Mouse (Mus musculus) forebrain, embryonic 12.5 days (tissue): Measurements from ENCODE around the gene Zfp3. TPM values are rescaled to one million over a fixed set of nuclear protein-coding genes. Genes with fewer than 3 reads are reported as not detected.

Experiments
- ATAC-seq: fragments of 200-750 bp; cut with Nextera tagmentation; 2 replicates; pipeline ENCODE4 v1.8.0; 2017; ENCODE audit warnings: moderate TSS enrichment; ENCODE audit not compliant: low FRiP score
- H3K27ac ChIP-seq: fragments of 300-500 bp; sonication (generic); 2 replicates; pipeline ENCODE4 v1.5.1; 2016; ENCODE audit warnings: mild to moderate bottlenecking
- H3K27me3 ChIP-seq: fragments of 300-500 bp; sonication (generic); 2 replicates; pipeline ENCODE4 v1.6.1; 2016; ENCODE audit warnings: mild to moderate bottlenecking
- H3K36me3 ChIP-seq: fragments of 300-500 bp; sonication (generic); replicated peaks from 2 replicates; pipeline ENCODE4 v1.6.1; 2016; ENCODE audit warnings: mild to moderate bottlenecking
- H3K4me1 ChIP-seq: fragments of 300-500 bp; sonication (generic); 2 replicates; pipeline ENCODE4 v1.6.1; 2016
- H3K4me2 ChIP-seq: fragments of 300-500 bp; sonication (generic); 2 replicates; pipeline ENCODE4 v1.6.1; 2016; ENCODE audit warnings: mild to moderate bottlenecking, moderate library complexity
- H3K4me3 ChIP-seq: fragments of 300-500 bp; sonication (generic); replicated peaks from 2 replicates; pipeline ENCODE4 v1.5.1; 2016; ENCODE audit warnings: mild to moderate bottlenecking
- H3K9ac ChIP-seq: fragments of 300-500 bp; sonication (generic); 2 replicates; pipeline ENCODE4 v1.6.1; 2016; ENCODE audit warnings: mild to moderate bottlenecking
- H3K9me3 ChIP-seq: fragments of 300-500 bp; sonication (generic); 2 replicates; pipeline ENCODE4 v1.6.1; 2016
- WGBS: fragments of 180-500 bp; shearing (Covaris S2); methylation state at CpG from one replicate; pipeline ENCODE4 v1.1.7; 2016; 5-methylcytosine and 5-hydroxymethylcytosine counted together
- polyA plus RNA-seq: library from polyadenylated mRNA; unstranded; fragments of >200 nt; fragmentation: Nextera tagmentation; extraction: Ambion mirVana; gene quantifications from 2 replicates; pipeline ENCODE4 v1.2.1, GENCODE M21; 2016

Zfp3 gene
- polyA plus RNA-seq, 1 experiment from 2014 or later = 10.7 TPM

DNA sequence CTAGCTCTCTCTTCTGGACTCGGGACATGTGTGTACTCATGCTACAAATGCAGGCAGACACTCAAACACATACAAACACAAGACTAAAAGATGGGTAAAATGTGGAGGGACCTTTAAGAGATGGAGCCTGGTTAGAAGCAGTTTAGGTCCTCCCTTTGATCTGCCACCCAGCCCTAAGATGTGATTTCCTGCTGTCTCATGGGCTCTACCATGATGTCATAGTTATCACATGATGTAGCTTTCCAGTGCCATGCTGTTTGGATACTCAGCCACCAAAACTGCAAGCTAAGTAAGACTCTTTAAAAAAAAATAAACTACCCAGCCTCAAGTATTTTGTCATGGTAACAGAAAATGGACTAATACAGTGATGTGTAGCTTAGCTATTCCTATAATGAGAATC, 28.4 kb downstream of the Zfp3 start:
- Histone ChIP-seq H3K27ac (no peak overlapping the region), H3K4me3 (no peak overlapping the region), H3K4me1 (no peaks in the 10 kb centered on the region), H3K27me3 (0 out of 2 replicates have a peak, but pooled peaks cover 5% of the 10 kb centered on the region), H3K4me2 (no peak overlapping the region), H3K9ac (no peak overlapping the region), H3K9me3 (no peaks in the 10 kb centered on the region), H3K36me3 (no peaks in the 10 kb centered on the region)
- no peak for ATAC-seq
- WGBS = 92% methylated on average over 1 of the region's 1 CpGs

DNA sequence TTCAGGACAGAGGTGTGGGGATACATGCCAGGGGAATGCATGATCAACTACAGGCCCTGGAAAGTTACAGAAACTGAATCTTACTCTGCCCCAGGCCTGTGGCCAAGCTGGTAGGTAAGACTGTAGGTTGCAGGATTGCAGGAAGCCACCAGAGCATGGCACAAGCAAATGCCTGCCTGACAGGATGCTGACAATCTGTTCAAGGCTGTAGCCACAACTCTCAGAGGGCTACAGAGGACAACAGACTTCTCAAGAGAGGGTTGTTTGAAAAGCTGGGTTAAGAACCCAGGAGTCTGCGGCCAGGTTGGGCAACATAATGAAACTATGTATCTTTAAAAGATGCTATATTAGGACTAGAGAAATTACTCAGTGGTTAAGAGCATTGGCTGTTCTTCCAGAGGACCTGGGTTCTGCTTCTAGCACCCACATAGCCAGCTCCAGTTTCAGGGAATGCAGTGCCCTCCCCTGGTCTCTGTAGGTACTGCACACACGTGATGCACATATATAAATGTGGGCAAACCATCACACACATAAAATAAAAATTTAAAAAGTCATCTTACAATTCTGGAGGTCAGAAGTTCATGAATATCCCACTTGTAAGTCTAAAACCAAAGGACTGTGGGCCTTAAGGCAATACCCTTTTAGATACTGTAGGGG, 38.3 kb downstream of the Zfp3 start:
- H3K4me3 ChIP-seq = no peak overlapping the region
- no peaks in the 10 kb centered on the region for H3K4me1 ChIP-seq
- no peak for ATAC-seq
- H3K4me2 ChIP-seq = no peak overlapping the region
- H3K27ac ChIP-seq = no peak overlapping the region
- H3K9me3 ChIP-seq = no peaks in the 10 kb centered on the region
- H3K9ac ChIP-seq = no peak overlapping the region
- no peaks in the 10 kb centered on the region for H3K27me3 ChIP-seq
- WGBS = 86% methylated on average over 2 of the region's 2 CpGs
- no peaks in the 10 kb centered on the region for H3K36me3 ChIP-seq

DNA sequence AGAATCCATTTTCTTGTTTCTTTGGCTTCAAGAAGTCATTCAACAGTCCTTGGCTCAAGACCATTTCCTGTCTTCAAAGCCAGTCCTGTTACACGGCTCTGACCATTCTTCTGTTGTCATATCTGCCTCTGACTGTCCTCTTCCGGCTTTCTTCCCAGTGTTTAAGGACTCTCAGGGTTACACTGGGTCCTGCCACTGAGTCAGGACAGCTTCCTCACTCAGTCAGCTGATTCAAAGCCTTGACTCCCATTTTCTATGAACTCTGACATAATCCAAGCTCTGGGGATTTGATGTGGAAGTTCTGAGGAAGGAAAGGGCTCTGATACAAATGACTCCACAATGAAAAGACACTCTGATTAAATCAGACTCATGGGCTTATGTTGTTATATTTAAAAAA, 38.9 kb downstream of the Zfp3 start:
- H3K4me1 ChIP-seq = no peaks in the 10 kb centered on the region
- H3K9ac ChIP-seq = no peak overlapping the region
- no peaks in the 10 kb centered on the region for H3K27me3 ChIP-seq
- no peaks in the 10 kb centered on the region for H3K36me3 ChIP-seq
- no peak overlapping the region for H3K27ac ChIP-seq
- H3K4me2 ChIP-seq = no peak overlapping the region
- no peak for ATAC-seq
- 84% methylated on average over 2 of the region's 2 CpGs for WGBS
- no peaks in the 10 kb centered on the region for H3K9me3 ChIP-seq
- H3K4me3 ChIP-seq = no peak overlapping the region

DNA sequence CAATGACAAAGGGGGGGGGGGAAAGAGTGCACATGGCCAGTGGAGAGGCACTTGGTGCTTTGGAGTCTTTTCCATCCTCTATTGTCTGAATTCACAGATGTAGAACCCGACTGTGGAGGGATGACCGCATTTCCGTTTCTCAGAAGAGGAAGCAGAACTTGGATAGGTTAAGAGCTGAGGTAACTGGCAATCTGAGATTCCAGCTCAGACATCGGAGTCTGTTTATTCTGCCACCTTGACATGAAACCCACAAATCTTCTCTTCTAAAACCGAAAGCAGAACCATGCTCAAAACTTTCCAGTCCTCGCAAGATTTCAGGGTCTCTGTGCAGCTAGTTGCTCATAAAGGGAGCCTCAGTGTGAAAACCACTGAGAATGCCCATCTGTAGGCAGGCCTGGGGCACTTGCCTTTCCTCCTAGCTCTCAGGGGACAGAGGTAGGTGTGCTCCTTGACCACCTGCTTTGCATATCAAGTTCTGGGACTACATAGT, 39.7 kb downstream of the Zfp3 start:
- Histone ChIP-seq H3K27ac (no peak overlapping the region), H3K4me3 (no peak overlapping the region), H3K9ac (no peak overlapping the region), H3K9me3 (no peaks in the 10 kb centered on the region), H3K36me3 (no peaks in the 10 kb centered on the region), H3K4me2 (no peak overlapping the region), H3K4me1 (no peaks in the 10 kb centered on the region), H3K27me3 (no peaks in the 10 kb centered on the region)
- 93% methylated on average over 6 of the region's 6 CpGs for WGBS
- no peak for ATAC-seq

DNA sequence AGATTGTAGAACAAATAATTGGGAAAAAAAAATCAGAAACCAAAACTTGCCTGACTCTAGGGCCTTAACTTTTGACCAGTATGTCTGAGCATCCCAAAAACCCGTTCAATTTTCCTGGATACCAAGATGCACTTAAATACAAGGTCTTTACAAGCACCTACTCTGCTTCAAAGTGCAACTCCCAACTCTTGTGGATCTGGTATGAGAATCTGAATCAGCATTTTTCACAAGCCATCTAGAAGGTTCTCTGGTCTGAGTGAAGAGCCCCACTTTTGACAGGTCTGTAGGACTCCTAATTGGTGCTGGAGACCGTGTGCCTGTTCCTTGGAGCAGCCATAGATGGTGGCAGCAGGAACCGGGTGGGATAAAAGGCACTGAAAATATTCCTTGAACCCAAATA, 40.4 kb downstream of the Zfp3 start:
- no peak overlapping the region for H3K4me2 ChIP-seq
- no peaks in the 10 kb centered on the region for H3K4me1 ChIP-seq
- no peaks in the 10 kb centered on the region for H3K27me3 ChIP-seq
- 81% methylated on average over 3 of the region's 3 CpGs for WGBS
- H3K4me3 ChIP-seq = no peak overlapping the region
- no peak overlapping the region for H3K9ac ChIP-seq
- ATAC-seq = no peak
- H3K36me3 ChIP-seq = no peaks in the 10 kb centered on the region
- H3K27ac ChIP-seq = no peak overlapping the region
- H3K9me3 ChIP-seq = no peaks in the 10 kb centered on the region

DNA sequence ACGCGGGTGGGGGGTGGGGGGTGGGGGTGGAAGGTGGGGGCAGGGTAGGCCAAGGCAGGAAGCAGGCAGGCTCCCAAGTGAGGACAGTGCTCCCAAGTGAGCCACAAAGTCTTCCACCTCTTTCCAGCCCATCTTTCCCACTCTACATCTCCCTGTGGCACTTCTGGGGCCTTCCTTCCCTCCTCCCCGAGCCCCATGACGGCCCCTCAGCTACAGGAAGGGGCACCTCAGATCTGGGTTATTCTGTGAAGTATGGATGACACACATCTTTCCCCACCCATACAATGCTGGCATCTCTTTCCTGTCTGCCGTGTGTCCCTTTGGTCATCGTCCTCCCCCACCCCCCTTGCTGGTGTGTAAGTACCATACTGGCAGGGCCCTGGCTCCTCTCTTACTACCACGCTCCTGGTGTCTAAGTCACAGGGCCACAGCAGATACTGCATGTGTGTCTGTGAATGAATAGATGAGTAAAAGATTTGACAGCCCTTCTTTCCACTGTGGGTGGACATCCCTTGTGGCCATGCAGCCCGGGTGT, 41.7 kb downstream of the Zfp3 start:
- no peak for ATAC-seq
- H3K4me2 ChIP-seq = no peak overlapping the region
- H3K36me3 ChIP-seq = no peaks in the 10 kb centered on the region
- no peak overlapping the region for H3K27ac ChIP-seq
- no peaks in the 10 kb centered on the region for H3K4me1 ChIP-seq
- H3K9ac ChIP-seq = no peak overlapping the region
- H3K4me3 ChIP-seq = no peak overlapping the region
- WGBS = 82% methylated on average over 8 of the region's 8 CpGs
- H3K27me3 ChIP-seq = no peaks in the 10 kb centered on the region
- no peaks in the 10 kb centered on the region for H3K9me3 ChIP-seq

DNA sequence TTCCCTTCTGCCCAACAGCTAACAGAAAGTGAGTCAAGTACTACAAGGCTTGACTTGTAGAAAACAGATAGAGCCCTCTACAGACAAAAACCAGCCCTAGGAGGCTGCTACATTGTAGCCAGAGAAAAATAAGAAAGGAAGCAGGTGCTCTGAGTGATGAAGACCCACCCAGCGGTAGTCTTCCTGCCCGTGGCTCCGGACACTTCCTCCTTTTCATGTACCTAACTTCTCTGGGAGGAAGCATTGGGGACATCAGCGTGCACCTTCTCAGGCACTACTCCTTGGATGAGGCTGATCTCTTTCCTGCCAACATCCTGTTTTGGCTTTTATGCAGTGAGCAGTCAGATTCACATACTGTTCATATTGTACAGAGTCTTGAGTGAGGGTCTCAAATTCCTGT, 42.7 kb downstream of the Zfp3 start:
- Histone ChIP-seq H3K4me2 (no peak overlapping the region), H3K27me3 (no peaks in the 10 kb centered on the region), H3K27ac (no peak overlapping the region), H3K9ac (no peak overlapping the region), H3K36me3 (no peaks in the 10 kb centered on the region), H3K9me3 (no peaks in the 10 kb centered on the region), H3K4me3 (no peak overlapping the region), H3K4me1 (no peaks in the 10 kb centered on the region)
- 86% methylated on average over 4 of the region's 4 CpGs for WGBS
- ATAC-seq = no peak

DNA sequence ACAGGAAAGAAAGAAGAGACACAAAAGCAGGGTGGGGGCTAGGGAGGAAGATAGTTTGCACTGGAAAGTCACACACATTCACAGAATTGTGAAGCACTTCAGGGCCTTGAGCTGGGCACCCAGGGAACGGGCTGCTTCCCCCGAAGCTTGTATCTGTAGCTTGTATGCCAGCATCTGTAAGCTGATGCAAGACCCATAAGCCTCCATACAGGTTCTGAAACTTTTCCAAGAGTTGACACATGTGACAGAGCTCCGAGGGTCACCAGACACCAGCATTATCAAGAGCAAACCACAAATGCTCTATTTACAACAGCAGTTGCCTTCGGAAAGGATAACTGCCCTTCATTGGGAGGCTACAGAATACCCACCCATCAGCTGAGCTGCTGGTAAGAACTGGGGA, 43.6 kb downstream of the Zfp3 start:
- H3K27me3 ChIP-seq = no peaks in the 10 kb centered on the region
- H3K4me2 ChIP-seq = no peak overlapping the region
- H3K9me3 ChIP-seq = no peaks in the 10 kb centered on the region
- no peak overlapping the region for H3K27ac ChIP-seq
- no peaks in the 10 kb centered on the region for H3K4me1 ChIP-seq
- WGBS = 95% methylated on average over 4 of the region's 4 CpGs
- no peaks in the 10 kb centered on the region for H3K36me3 ChIP-seq
- ATAC-seq = no peak
- H3K9ac ChIP-seq = no peak overlapping the region
- H3K4me3 ChIP-seq = no peak overlapping the region

DNA sequence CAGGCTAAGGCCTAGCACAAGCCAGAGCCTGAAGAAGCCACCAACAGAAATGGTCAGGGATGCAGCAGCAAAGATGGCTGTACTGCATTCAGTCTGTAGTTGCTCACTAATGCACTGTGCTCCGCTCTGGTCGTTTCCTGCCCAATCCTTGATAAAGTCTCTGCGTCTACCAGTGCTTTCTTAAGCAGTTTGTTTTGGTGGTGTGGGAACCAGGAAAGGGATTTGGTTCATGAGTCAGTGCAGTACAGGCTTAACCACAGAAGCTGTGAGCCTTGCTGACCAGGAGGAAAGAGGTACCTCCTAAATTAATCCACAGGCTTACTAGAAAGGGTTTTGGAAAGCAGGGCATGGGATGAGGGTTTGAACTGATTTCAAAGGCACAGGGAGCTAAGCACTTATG, 44.1 kb downstream of the Zfp3 start:
- no peaks in the 10 kb centered on the region for H3K27me3 ChIP-seq
- no peak overlapping the region for H3K4me2 ChIP-seq
- no peak for ATAC-seq
- no peak overlapping the region for H3K27ac ChIP-seq
- H3K9me3 ChIP-seq = no peaks in the 10 kb centered on the region
- H3K9ac ChIP-seq = no peak overlapping the region
- WGBS = 72% methylated on average over 3 of the region's 3 CpGs
- H3K4me1 ChIP-seq = no peaks in the 10 kb centered on the region
- H3K4me3 ChIP-seq = no peak overlapping the region
- no peaks in the 10 kb centered on the region for H3K36me3 ChIP-seq

DNA sequence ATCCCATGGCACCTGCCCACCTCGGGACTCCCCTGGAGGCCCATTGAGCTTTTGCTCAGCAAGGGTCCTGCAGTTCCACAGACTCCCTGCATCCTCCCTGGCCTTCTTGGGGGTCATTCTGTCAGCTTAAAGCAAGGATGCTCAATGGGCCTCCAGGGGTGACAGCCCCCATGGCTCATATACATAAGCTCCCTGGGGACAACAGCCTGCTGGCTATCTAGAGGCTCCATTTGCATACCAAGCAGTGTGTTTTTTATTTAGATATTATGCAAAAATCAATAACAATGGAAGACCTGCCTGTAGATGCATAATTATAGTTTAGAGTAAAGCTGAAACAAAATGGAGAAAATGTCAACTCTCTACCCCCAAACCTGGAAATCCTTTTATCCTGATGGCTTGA, 45.0 kb downstream of the Zfp3 start:
- WGBS = 17% methylated on average over 1 of the region's 1 CpGs
- H3K9me3 ChIP-seq = no peaks in the 10 kb centered on the region
- no peak overlapping the region for H3K4me3 ChIP-seq
- no peaks in the 10 kb centered on the region for H3K36me3 ChIP-seq
- no peak overlapping the region for H3K4me2 ChIP-seq
- H3K27me3 ChIP-seq = no peaks in the 10 kb centered on the region
- no peak overlapping the region for H3K27ac ChIP-seq
- ATAC-seq = no peak
- H3K4me1 ChIP-seq = no peaks in the 10 kb centered on the region
- H3K9ac ChIP-seq = no peak overlapping the region

DNA sequence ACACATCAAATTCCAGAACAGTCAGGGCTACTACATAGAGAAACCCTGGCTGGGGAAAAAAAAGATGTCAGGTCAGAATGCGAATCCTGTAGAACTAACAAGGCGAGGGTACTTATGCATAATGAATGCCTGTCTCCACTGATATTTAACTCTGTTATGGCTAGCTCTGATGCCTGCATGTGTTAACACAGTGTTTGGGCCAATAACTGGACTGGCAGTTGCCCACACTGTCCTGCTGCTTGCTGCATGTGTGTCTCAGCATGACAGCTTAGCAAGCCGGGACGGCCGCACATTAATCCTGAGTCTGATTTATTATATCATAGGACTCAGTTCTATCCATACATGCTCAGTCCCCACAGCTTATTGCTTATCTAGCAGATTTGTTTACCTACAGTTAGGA, 47.0 kb downstream of the Zfp3 start:
- Histone ChIP-seq H3K27ac (no peak overlapping the region), H3K36me3 (no peaks in the 10 kb centered on the region), H3K9ac (no peak overlapping the region), H3K4me1 (no peaks in the 10 kb centered on the region), H3K4me2 (no peak overlapping the region), H3K9me3 (no peaks in the 10 kb centered on the region), H3K4me3 (no peak overlapping the region), H3K27me3 (no peaks in the 10 kb centered on the region)
- ATAC-seq = no peak
- 91% methylated on average over 5 of the region's 5 CpGs for WGBS

DNA sequence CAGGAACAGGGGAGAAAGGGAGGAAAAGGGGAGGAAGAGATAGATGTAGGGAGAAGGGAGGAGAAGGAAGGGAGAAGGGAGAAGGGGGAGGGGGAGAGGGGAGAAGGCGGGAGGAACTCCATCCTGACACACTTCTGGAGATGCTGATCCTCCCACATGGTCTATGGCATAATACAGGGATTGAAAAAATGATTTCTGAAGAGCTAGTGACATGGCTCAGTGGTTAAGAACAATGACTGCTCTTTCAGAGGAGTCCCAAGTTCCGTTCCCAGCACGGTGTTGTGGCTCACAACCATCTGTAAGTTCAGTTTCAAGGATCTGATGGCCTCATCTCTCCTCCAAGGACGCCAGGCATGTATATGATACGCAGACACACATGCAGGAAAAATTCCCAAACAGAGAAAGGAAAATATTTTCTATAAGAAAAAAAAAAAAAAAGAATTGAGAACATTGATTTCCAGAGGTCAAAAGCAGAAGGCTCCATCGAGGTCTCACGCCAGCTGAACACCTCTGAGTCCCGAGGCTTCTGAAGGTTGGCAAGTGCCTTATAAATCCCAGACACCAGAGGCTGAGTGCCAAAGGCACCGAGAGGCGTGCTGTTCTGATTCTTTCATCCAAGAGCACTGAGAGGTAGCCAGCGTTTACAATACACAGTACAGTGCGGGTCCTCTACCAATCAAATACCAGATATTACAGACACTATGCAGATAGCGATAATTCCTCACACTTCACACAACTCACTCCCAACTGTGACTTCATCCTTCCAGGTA, 47.6 kb downstream of the Zfp3 start:
- Histone ChIP-seq H3K4me3 (no peak overlapping the region), H3K9me3 (no peaks in the 10 kb centered on the region), H3K27me3 (no peaks in the 10 kb centered on the region), H3K4me1 (no peaks in the 10 kb centered on the region), H3K9ac (no peak overlapping the region), H3K36me3 (no peaks in the 10 kb centered on the region), H3K4me2 (no peak overlapping the region), H3K27ac (no peak overlapping the region)
- WGBS = 76% methylated on average over 13 of the region's 13 CpGs
- no peak for ATAC-seq

DNA sequence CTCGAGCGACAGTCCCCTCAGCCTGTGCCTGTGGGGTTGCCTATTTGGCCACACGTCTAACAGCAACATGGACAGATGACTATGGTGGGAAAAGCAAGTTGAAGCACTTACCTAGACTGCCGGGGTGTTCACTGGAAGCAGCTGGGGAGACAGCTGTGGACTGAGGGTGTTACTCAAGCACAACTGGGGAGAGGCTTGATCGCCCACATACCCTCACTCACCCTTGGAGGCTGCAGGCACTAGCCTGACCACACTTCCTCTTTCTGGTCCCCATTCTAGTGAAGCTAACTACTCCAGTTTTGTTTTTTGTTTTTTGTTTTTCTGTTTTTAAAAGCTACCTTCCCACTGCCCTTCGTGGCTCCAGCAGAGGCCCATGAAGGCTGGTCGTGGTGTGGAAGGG, 48.4 kb downstream of the Zfp3 start, which contains the start of gene Scimp:
TSS of gene Scimp (minus strand) at position 222 of the 400 bp plus-strand sequence.
- H3K9ac ChIP-seq = no peak within 1 kb of the TSS
- H3K27ac ChIP-seq = no peak within 1 kb of the TSS
- ATAC-seq = no peak
- no peaks in the 10 kb centered on the region for H3K36me3 ChIP-seq
- H3K4me3 ChIP-seq = no peak within 1 kb of the TSS
- H3K27me3 ChIP-seq = no peaks in the 10 kb centered on the region
- H3K4me2 ChIP-seq = no peak within 1 kb of the TSS
- H3K9me3 ChIP-seq = no peaks in the 10 kb centered on the region
- no peaks in the 10 kb centered on the region for H3K4me1 ChIP-seq
- WGBS = 90% methylated on average over 7 of the region's 7 CpGs
